Mouse (Mus musculus): ENCODE results near the gene Hist1h2ad. TPM values are rescaled to one million over a fixed set of nuclear protein-coding genes. Genes with fewer than 3 reads are reported as not detected.
A peak's percentile ranks its signal among the peaks of the same experiment; 100 is the strongest.
"Not testable (repeated sequence)": the region's sequence is repeated elsewhere in the genome, so short reads cannot be mapped to it uniquely, and the experiment has no call there.

The Hist1h2ad gene
- polyA plus RNA-seq, 1 experiment from 2014 or later, result 1.1 TPM

GRCm38 (mm10) chr13:23551146-23551834, 22.9 kb upstream of the Hist1h2ad start, which contains the start of gene Hist1h4f:
TSS of gene Hist1h4f (minus strand) at chr13:23551648.
- H3K36me3 ChIP-seq (ENCODE audit: control insufficient read depth, insufficient read depth, low read length); H3K4me1 ChIP-seq (ENCODE audit: control insufficient read depth, insufficient read depth, low read length); H3K27me3 ChIP-seq (ENCODE audit: control insufficient read depth, insufficient read depth, low read length); H3K9me3 ChIP-seq (ENCODE audit: control insufficient read depth, low read length): not testable (repeated sequence)
- H3K4me2 ChIP-seq (ENCODE audit: low read depth, low read length), result peak within 1 kb of the TSS; percentile 52
- peak within 1 kb of the TSS; percentile 43 for H3K9ac ChIP-seq (replicated peaks; ENCODE audit: low read depth, low read length)
- peak; percentile 91 for ATAC-seq (ENCODE audit: low read depth)
- whole genome bisulfite sequencing, result 1% methylated on average over 44 of the region's 47 CpGs
- H3K27ac ChIP-seq (ENCODE audit: low read depth, low read length), result peak within 1 kb of the TSS; percentile 84
- H3K4me3 ChIP-seq (ENCODE audit: low read depth, low read length), result peak within 1 kb of the TSS; percentile 34

GRCm38 (mm10) chr13:23551931-23552914, 22.0 kb upstream of the Hist1h2ad start:
- H3K9me3 ChIP-seq (ENCODE audit: control insufficient read depth, low read length), result no peaks in the 10 kb centered on the region
- no peak overlapping the region for H3K9ac ChIP-seq (replicated peaks; ENCODE audit: low read depth, low read length)
- 60% methylated on average over 8 of the region's 8 CpGs for WGBS
- no peaks in the 10 kb centered on the region; the same call in 1 of the 2 replicates for H3K27me3 ChIP-seq (ENCODE audit: control insufficient read depth, insufficient read depth, low read length)
- 0 out of 2 replicates have a peak, but pooled peaks cover 3% of the 10 kb centered on the region for H3K4me1 ChIP-seq (ENCODE audit: control insufficient read depth, insufficient read depth, low read length)
- H3K36me3 ChIP-seq (ENCODE audit: control insufficient read depth, insufficient read depth, low read length), result no peaks in the 10 kb centered on the region
- peak overlapping the region; percentile 52 for H3K4me2 ChIP-seq (ENCODE audit: low read depth, low read length)
- peak overlapping the region; percentile 84; the same call in 1 of the 2 replicates for H3K27ac ChIP-seq (ENCODE audit: low read depth, low read length)
- ATAC-seq (ENCODE audit: low read depth), result no peak
- H3K4me3 ChIP-seq (ENCODE audit: low read depth, low read length), result peak overlapping the region; percentile 34

- no peak within 1 kb of the TSS for H3K9ac ChIP-seq (replicated peaks; ENCODE audit: low read depth, low read length)
- H3K4me2 ChIP-seq (ENCODE audit: low read depth, low read length), result peak within 1 kb of the TSS; percentile 77
- no peak within 1 kb of the TSS; the same call in 1 of the 2 replicates for H3K27ac ChIP-seq (ENCODE audit: low read depth, low read length)
- H3K36me3 ChIP-seq (ENCODE audit: control insufficient read depth, insufficient read depth, low read length), result no peaks in the 10 kb centered on the region
- ATAC-seq (ENCODE audit: low read depth), result no peak
- H3K27me3 ChIP-seq (ENCODE audit: control insufficient read depth, insufficient read depth, low read length), result no peaks in the 10 kb centered on the region; the same call in 1 of the 2 replicates
- no peak within 1 kb of the TSS for H3K4me3 ChIP-seq (ENCODE audit: low read depth, low read length)
- H3K9me3 ChIP-seq (ENCODE audit: control insufficient read depth, low read length), result no peaks in the 10 kb centered on the region
- H3K4me1 ChIP-seq (ENCODE audit: control insufficient read depth, insufficient read depth, low read length), result 0 out of 2 replicates have a peak, but pooled peaks cover 3% of the 10 kb centered on the region
These were observed 21.2 kb upstream of the Hist1h2ad start, which contains the start of gene Hist1h1d for GRCm38 (mm10) chr13:23552962-23553361. TSS of gene Hist1h1d (plus strand) at chr13:23553262.

GRCm38 (mm10) chr13:23554393-23554792, 19.8 kb upstream of the Hist1h2ad start:
- H3K4me2 ChIP-seq (ENCODE audit: low read depth, low read length), result peak overlapping the region; percentile 77
- H3K4me1 ChIP-seq (ENCODE audit: control insufficient read depth, insufficient read depth, low read length), result 0 out of 2 replicates have a peak, but pooled peaks cover 3% of the 10 kb centered on the region
- peak overlapping the region; percentile 81; the same call in 1 of the 2 replicates for H3K27ac ChIP-seq (ENCODE audit: low read depth, low read length)
- no peak for ATAC-seq (ENCODE audit: low read depth)
- no peaks in the 10 kb centered on the region for H3K36me3 ChIP-seq (ENCODE audit: control insufficient read depth, insufficient read depth, low read length)
- H3K27me3 ChIP-seq (ENCODE audit: control insufficient read depth, insufficient read depth, low read length), result no peaks in the 10 kb centered on the region; the same call in 1 of the 2 replicates
- no peaks in the 10 kb centered on the region for H3K9me3 ChIP-seq (ENCODE audit: control insufficient read depth, low read length)
- H3K9ac ChIP-seq (replicated peaks; ENCODE audit: low read depth, low read length), result peak overlapping the region; percentile 50; the same call in 1 of the 2 replicates
- 20% methylated on average over 9 of the region's 9 CpGs for WGBS
- peak overlapping the region; percentile 43 for H3K4me3 ChIP-seq (ENCODE audit: low read depth, low read length)

GRCm38 (mm10) chr13:23554925-23555838, 19.0 kb upstream of the Hist1h2ad start:
- H3K27ac ChIP-seq (ENCODE audit: low read depth, low read length), result peak overlapping the region; percentile 81
- H3K9me3 ChIP-seq (ENCODE audit: control insufficient read depth, low read length), result no peaks in the 10 kb centered on the region
- ATAC-seq (ENCODE audit: low read depth), result peak; percentile 83
- H3K4me1 ChIP-seq (ENCODE audit: control insufficient read depth, insufficient read depth, low read length), result 0 out of 2 replicates have a peak, but pooled peaks cover 3% of the 10 kb centered on the region
- H3K9ac ChIP-seq (replicated peaks; ENCODE audit: low read depth, low read length), result peak overlapping the region; percentile 50
- H3K36me3 ChIP-seq (ENCODE audit: control insufficient read depth, insufficient read depth, low read length), result no peaks in the 10 kb centered on the region
- no peaks in the 10 kb centered on the region; the same call in 1 of the 2 replicates for H3K27me3 ChIP-seq (ENCODE audit: control insufficient read depth, insufficient read depth, low read length)
- peak overlapping the region; percentile 43 for H3K4me3 ChIP-seq (ENCODE audit: low read depth, low read length)
- peak overlapping the region; percentile 77 for H3K4me2 ChIP-seq (ENCODE audit: low read depth, low read length)
- WGBS, result under 1% methylated on average over 54 of the region's 54 CpGs

GRCm38 (mm10) chr13:23555839-23556416, 18.3 kb upstream of the Hist1h2ad start:
- whole genome bisulfite sequencing, result under 1% methylated on average over 18 of the region's 18 CpGs
- Histone ChIP-seq H3K36me3 (ENCODE audit: control insufficient read depth, insufficient read depth, low read length) (no peaks in the 10 kb centered on the region), H3K9me3 (ENCODE audit: control insufficient read depth, low read length) (no peaks in the 10 kb centered on the region), H3K27ac (ENCODE audit: low read depth, low read length) (peak overlapping the region; percentile 81), H3K27me3 (ENCODE audit: control insufficient read depth, insufficient read depth, low read length) (no peaks in the 10 kb centered on the region; the same call in 1 of the 2 replicates), H3K4me1 (ENCODE audit: control insufficient read depth, insufficient read depth, low read length) (0 out of 2 replicates have a peak, but pooled peaks cover 3% of the 10 kb centered on the region), H3K4me2 (ENCODE audit: low read depth, low read length) (peak overlapping the region; percentile 77), H3K4me3 (ENCODE audit: low read depth, low read length) (peak overlapping the region; percentile 43), H3K9ac (replicated peaks; ENCODE audit: low read depth, low read length) (peak overlapping the region; percentile 50)
- peak; percentile 79 for ATAC-seq (ENCODE audit: low read depth)

GRCm38 (mm10) chr13:23556906-23557305, 17.3 kb upstream of the Hist1h2ad start:
- no peak overlapping the region for H3K4me3 ChIP-seq (ENCODE audit: low read depth, low read length)
- H3K9me3 ChIP-seq (ENCODE audit: control insufficient read depth, low read length), result no peaks in the 10 kb centered on the region
- ATAC-seq (ENCODE audit: low read depth), result no peak
- no peak overlapping the region for H3K9ac ChIP-seq (replicated peaks; ENCODE audit: low read depth, low read length)
- H3K4me2 ChIP-seq (ENCODE audit: low read depth, low read length), result no peak overlapping the region
- WGBS, result 71% methylated on average over 3 of the region's 3 CpGs
- H3K27ac ChIP-seq (ENCODE audit: low read depth, low read length), result no peak overlapping the region
- H3K4me1 ChIP-seq (ENCODE audit: control insufficient read depth, insufficient read depth, low read length), result 0 out of 2 replicates have a peak, but pooled peaks cover 3% of the 10 kb centered on the region
- H3K27me3 ChIP-seq (ENCODE audit: control insufficient read depth, insufficient read depth, low read length), result no peaks in the 10 kb centered on the region; the same call in 1 of the 2 replicates
- H3K36me3 ChIP-seq (ENCODE audit: control insufficient read depth, insufficient read depth, low read length), result no peaks in the 10 kb centered on the region

- H3K27ac ChIP-seq (ENCODE audit: low read depth, low read length); H3K4me1 ChIP-seq (ENCODE audit: control insufficient read depth, insufficient read depth, low read length); H3K4me2 ChIP-seq (ENCODE audit: low read depth, low read length); H3K4me3 ChIP-seq (ENCODE audit: low read depth, low read length); ATAC-seq (ENCODE audit: low read depth); H3K9me3 ChIP-seq (ENCODE audit: control insufficient read depth, low read length); H3K9ac ChIP-seq (replicated peaks; ENCODE audit: low read depth, low read length); H3K27me3 ChIP-seq (ENCODE audit: control insufficient read depth, insufficient read depth, low read length); H3K36me3 ChIP-seq (ENCODE audit: control insufficient read depth, insufficient read depth, low read length): not testable (repeated sequence)
- WGBS, result 23% methylated on average over 2 of the region's 2 CpGs
These were observed 13.5 kb upstream of the Hist1h2ad start for GRCm38 (mm10) chr13:23560699-23561098.
